Mouse (Mus musculus) frontal cortex, postnatal 36 days (tissue): ENCODE data around the gene Gm49405.

Experiments used
- DNase-seq, 2 experiments: peaks; one replicate each; pipeline ENCODE4 v3.0.0; 2022; ENCODE audit warnings: low spot score in 2 of 2

The Gm49405 gene

DNA sequence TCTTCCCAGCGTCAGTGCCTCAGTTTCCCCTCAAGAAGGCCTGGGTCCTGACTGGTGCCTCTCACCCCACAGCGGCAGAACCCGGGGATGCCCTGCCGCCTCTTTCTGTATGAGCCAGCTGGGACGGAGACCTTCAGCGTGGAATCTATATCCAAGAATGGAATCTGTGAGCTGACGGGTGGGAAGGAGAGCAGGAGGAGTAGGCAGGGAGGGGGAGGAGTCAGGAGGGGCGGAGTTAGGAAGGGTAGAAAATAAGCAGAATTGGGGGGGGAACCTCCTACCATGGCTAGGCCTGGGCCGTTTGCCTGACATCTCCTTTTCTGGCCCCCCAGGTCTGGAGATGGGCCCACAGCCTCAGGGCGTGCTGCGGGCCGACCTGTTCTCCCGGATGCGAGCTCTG lies 12.4 kb upstream of the Gm49405 start:
- no peak for DNase-seq

DNA sequence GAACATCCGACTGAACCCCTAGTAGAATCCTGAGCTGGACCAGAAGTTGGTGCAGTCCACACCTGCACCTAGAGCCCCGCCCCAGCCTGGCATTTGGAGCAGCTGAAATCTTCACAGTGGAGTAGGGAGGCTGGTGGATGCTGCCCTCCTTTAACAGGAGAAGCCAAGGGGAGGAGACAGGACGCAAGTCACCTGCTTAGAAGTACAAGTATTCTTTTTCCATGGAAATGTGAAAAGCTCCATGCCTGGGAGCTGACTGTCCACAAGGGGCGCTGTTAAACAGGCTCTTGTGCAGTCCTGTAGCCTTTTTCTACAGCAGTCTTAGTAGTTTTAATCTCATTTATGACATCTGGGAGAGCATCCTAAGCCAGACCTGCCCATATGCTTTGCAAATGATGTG lies 11.7 kb upstream of the Gm49405 start:
- no peak for DNase-seq

DNA sequence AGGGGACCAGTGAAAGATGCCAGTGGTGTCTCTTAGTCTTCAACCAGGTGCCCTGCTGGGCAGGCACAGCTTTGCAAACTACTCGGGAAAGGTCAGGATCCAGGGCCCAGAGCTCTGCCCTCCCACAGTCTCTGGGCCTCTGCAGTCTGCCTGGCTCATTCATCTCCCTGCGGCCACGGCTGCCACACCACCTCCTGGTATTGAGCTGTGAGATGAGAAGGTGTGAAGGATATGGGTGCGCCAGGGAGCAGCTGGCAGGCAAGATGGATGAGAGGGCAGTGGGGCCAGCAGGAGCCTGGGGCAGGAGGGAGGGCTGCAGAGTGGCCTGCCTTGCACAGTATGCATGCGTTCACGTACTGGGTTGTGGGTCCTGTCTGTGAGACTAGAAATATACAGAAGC lies 9.6 kb upstream of the Gm49405 start:
- DNase-seq: no peak

DNA sequence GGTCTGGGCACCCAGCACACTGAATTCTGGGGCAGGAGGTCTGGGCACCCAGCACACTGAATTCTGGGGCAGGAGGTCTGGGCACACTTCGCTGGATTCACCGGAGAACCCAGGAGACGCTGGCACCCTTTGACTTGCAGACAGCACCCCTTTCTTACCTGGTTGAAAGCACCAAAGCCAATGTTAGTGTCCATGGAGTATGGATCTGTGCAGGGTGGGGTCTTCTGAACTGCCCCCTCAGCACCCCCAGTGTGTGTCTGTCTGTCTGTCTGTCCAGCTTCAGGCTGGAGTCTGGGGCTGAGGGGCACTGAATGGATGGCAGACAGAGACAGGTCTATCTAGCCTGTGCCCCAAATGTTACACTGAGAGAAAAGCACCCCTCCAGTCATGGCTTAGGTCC lies 8.9 kb upstream of the Gm49405 start:
- no peak for DNase-seq

DNA sequence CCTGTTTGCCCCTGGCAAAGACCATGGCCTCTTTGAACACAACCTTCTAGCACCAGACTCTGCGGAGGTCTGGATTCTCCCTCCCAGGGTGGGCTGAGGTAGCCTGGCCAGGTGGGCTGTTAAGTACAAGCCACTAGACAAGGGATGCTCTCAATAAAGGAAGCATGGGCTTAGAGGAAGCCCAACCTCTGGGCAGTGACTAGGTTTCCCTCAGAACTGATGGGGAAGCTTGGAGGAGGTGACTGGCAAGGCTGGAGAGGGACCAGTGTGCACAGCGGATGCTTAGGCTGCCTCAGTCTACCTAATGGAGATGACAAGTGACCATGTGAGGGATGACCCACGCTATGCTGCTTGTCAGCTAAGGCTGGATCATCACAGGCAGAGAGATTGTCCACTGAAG lies 8.5 kb upstream of the Gm49405 start:
- DNase-seq: no peak

DNA sequence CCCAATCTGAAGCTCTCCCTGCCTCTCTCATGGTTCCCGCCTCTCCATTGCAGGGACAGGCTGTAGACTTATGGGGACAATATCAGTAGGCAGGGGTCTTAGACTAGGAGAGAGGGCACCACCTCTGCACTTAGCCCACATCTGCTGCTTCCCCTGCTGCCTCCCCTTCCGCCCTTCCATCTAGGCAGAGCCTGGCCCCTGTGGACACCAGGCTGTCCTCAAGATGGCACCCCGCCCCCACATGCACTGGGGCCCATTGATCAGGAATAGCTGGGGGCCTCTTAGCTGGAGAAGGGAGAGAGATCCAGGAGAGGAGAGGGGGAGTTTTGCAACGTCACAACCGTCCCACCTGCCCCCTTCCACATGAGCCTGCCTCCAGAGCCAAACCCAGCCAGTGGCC lies 8.0 kb upstream of the Gm49405 start, which contains the start of gene Tbx10:
Tbx10 (plus strand) TSS at position 337 of the 400 bp plus-strand sequence.
- no peak for DNase-seq

DNA sequence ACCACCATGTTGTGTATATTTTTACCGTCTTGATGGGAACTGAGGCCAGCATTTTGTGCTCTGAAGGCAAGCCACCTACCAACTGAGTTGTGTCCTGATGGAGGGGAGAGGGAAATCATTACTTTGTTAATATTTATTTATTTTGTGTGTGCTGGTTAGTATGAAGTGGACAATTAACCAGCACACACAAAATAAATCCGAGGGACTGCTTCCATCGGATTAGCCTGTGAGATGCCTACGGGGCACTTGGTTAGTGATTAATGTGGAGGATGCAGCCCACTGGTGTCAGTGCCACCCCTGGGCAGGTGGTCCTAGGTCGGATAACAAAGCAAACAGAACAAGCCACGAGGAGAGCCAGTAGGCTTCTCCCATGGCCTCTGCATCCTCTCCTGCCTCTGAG lies 5.5 kb upstream of the Gm49405 start:
- no peak for DNase-seq

DNA sequence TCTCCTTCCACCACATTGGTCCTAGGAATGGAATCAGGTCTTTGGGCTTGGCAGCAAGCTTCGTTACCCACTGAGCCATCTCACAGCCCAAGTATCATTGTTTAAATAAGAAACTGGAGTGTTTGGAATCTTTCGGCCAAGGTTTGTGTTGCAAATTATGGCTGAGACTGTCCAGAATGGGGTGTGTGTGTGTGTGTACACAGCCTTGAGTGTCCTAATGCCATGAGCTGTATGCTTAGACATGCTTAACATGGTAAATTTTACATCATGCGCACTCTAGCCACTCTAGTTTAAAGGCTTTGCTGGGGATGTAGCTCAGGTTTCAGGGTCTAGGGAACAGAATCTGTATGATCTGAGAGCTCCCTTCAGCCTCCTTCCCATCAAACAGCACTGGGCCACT lies 4.9 kb upstream of the Gm49405 start:
- DNase-seq: no peak

DNA sequence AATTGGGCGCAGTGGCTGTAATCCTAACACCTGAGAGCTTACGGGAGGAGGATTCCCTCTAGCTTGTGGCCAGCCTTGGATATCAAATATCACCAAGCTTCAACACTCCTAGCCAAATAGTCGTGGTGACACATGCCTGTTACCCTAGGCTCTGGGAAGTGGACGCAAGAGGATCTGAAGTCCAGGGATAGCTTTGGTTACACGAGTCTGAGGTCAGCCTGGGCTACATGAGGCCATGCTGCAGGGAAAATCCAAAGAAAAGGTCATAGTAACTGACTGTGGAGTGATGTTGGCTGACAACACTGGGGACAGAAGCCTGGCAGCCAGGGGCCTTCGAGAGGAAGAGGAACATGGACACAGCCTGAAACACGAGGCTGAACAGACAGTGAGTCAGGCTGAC lies 4.3 kb upstream of the Gm49405 start:
- no peak for DNase-seq

DNA sequence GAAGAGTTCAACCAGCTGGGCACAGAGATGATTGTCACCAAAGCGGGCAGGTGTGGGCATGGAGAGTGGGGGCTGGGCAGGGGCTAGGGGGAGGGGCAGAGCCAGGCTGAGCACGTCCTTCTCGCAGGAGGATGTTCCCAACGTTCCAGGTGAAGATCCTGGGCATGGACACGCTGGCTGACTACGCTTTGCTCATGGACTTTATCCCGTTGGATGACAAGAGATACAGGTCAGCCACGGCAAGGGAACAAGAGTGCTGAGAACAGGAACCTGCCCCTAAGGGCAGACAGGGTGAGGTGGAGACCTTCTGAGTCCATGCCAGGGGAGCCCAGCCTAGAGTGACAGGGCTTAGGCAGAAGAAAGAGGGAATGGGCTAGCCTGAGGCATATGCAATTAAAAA lies 3.7 kb upstream of the Gm49405 start:
- DNase-seq: no peak

DNA sequence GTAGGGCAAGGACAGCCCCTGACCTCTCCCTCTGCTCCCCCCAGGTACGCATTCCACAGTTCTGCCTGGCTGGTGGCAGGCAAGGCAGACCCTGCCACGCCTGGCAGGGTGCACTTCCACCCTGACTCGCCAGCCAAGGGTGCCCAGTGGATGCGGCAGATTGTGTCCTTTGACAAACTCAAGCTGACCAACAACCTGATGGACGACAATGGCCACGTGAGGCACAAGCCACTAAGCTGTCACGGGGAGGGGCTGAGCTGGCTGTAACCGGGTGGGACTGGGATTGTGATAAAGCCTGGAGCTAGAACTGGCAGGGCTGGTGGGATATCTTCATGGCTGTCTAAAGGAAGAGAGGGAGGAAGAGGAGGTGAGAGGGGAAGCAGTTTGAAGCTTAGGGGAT lies 3.2 kb upstream of the Gm49405 start:
- no peak for DNase-seq

DNA sequence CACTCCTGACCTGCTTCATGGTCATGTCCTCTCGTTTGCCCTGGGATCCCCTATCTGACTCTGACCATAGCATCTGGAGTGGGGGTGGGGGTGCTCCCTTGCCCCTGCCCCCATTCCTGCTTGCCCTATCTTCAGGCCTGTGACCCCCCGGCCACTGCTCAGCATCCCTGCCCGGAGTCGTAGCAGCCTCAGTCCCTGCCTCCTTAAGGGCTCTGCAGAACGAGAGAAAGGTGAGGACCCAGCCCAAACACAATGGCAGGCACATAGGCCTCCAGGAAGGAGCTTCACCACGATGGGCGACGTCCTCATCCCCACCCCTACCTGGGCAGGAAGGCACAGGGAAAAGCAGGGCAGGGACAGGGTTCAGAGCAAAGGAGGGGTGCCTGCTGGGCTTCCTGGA lies 2.1 kb upstream of the Gm49405 start:
- DNase-seq: no peak

DNA sequence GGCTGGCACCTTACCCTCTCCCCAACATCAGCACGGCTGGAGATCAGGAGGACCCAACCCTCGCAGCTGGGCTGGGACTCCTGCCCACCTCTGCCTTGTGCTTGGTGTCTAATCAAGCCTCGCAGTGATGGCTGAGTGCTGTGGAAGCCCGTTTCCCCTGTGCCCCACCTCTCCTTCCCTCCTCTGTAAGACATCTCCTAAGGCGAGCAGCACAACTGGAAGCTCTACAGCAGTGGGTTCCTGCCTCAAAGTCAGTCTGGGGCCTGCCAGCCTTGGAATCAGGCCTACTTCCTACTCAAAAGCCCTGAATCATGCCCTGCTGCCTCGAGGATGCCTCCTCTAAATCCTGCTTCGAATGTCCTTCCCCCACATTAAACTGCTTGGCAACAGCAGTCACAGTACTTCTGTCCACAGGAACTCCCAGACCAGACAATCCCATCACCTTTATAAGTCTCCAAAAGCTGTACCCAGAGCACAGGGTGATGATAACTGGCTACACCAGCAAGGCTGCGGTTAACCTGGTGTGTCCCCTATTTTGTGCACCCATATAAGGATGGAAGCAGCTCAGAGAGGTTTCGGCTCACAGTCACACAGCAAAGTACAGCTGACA lies 1.2 kb upstream of the Gm49405 start:
- DNase-seq: no peak

DNA sequence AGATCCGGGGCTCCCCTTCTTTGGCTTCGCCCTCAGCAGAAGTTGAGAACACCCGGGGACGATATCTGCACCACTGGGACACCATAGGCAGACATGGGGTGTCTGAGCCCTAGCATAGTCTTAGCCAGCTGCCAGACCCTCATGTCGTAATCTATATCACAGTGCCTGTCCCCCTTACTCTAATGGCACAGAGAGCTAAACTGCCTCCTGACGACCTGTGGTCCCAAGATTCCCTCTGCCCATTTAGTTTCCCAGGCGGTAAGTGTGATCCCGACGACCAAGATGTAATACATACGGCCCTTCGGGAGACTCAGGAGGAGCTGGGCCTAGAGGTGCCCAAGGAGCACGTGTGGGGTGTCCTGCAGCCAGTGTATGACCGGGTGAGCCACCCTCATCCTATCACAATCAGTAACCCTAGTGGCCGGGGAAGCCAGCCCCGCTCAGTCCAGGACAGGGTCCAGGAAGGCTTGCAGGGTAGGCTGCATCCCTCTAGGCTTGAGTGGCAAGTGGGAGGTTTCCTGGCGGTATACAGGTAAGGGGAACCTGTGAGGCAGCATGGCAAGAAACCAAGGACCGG lies 611 bp downstream of the Gm49405 start:
- no peak for DNase-seq

DNA sequence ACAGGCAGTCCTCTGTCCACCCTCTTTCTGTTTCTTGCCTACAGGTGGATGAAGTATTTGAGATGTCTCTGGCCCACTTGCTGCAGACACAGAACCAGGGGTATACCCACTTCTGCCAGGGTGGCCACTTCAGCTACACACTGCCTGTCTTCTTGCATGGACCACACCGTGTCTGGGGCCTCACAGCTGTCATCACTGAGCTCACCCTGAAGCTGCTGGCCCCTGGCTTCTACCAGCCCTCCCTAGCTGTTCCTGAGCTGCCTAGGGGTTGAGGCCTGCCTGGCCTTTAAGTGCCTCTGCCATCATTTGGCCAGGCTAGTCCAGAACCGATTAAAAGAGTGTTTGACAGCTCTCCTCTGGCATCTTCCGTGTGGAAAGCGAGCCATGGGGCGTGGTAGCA lies 1.3 kb downstream of the Gm49405 start:
- DNase-seq: no peak

DNA sequence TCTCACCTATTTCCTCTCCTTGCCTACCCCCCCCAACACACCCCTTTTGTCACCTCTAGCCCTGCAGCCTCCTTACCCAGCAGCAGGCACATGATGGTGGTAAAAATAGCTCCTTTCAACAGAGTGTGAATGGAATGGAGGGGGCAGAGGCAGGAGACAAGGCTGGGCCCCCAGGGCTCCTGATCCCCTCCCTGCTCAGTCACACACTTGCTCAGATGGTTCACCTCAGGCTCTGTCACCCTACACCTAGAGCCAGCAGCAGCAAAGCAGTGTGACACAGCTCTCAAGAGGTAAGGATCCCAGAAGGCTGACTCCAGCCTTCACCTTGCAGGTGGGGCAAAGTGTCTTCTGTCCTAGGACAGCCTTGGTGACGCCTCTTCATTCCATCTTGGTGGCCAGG lies 2.7 kb downstream of the Gm49405 start, which contains the start of gene Doc2g:
Doc2g (plus strand) TSS at position 202 of the 400 bp plus-strand sequence.
- DNase-seq: no peak

DNA sequence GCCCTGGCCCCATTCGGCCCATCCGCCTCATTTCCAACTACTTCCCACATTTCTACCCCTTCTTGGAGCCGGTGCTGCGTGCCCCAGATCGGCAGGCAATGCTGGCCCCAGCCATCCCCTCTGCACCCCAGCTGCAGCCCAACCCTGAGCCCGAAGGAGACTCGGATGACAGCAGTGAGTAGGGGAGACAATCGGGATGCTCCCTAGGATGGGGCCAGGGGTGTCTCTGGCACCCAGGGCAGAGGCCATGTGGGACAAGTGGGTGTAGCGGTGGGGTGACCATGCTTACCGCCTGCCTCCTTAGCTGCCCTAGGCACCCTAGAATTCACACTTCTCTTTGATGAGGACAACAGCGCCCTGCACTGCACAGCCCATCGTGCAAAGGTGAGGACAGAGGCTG lies 3.2 kb downstream of the Gm49405 start:
- DNase-seq: no peak

DNA sequence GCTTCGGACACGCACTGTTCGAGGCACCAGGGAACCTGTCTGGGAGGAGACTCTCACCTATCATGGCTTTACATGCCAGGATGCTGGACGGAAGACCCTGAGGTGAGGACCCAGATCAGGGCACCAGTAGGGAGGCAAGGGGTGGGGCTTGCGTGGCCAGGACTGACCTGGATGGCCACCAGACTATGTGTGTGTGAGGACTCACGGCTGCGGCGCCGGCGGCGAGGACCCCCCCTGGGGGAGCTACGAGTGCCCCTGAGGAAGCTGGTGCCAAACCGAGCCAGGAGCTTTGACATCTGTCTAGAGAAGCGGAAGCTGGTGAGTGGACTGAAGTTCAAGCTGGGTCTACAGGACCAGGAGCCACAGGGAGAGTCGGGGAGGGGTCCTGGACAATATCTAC lies 3.9 kb downstream of the Gm49405 start:
- DNase-seq: no peak

DNA sequence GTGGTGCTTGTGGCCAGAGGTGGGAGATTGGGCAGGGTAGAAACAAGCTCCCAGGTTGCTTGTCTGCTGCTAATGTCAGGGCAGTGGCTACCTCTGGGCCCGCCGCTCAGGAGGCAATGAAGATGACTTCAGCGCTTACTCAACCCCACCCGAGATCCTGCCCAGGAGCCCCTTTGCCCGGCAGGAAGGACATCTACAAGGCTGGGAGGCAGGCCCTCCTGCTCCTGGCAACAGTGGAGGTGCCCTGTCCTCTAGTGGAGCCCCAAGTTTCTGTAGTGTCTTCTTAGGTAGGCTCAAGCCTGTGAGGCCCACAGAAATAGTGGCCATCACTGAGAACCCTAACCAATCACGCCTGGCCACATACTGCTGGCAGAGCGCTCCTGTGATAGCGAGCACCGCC lies 4.7 kb downstream of the Gm49405 start:
- DNase-seq: no peak

DNA sequence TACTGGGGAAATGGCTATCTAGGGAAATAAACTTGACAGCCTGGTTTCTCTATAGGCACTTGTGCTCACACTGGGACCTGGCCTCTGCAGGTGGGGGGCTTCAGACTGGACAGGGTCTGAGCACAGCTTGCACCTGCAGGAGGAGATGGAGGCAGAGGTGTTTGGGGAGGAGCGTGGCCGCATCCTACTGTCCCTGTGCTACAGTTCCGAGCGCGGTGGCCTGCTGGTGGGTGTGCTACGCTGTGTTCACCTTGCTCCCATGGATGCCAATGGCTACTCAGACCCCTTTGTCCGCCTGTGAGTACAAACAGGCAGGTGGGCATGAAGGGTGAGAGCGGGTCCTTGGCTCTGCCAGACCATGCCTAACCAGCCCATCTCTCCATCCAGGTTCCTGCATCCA lies 5.5 kb downstream of the Gm49405 start:
- DNase-seq: no peak

DNA sequence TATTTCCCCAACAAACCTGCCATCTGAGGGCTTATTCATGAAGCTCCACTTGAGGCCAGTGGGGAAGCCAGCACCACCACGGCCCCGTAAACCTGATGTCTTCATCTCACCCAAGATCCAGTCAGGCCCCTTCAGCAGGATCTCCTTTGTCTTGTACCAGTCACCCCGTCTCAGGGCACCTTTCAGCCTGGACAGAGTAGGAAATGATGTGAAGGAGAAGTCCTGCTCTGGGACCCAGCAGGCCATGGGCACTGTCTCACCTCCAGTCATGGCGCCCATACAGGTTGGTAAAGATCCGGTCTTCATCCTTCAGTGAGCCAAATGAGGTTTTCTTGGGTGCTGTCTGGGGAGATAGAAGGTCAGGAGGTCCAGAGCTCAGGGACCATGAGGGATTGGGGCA lies 10.7 kb downstream of the Gm49405 start:
- DNase-seq: no peak

DNA sequence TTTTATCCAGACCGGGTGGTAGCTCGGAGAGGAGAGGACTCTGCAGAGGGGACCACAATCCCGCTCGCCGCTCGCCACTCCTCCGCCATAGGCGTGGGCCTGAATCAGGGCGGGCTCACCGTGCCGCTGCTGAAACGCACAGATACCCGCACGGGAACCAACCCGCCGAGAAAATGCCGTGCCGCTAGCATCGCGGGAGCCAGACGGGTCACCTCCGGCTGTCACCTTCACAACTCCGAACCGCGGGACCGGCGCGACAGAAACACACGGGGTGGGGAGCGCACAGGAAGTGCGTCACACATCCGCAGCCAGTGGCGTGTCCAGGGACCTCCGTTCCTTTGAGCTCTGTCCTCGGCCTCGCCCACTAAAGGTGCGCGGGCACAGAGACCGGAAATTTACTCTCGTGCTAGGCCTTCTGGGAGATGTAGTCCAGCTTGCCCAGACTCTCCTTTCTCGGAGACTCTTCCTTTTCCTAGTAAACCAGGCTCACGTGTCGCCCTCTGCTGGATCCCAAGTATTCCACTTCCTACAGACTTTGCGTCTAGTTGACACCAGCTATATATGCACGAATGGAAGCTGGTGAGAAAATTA lies 12.1 kb downstream of the Gm49405 start, which contains the start of gene Ndufv1:
Ndufv1 (minus strand) TSS at position 375 of the 591 bp plus-strand sequence.
- DNase-seq: peak; percentile 97 to 99

DNA sequence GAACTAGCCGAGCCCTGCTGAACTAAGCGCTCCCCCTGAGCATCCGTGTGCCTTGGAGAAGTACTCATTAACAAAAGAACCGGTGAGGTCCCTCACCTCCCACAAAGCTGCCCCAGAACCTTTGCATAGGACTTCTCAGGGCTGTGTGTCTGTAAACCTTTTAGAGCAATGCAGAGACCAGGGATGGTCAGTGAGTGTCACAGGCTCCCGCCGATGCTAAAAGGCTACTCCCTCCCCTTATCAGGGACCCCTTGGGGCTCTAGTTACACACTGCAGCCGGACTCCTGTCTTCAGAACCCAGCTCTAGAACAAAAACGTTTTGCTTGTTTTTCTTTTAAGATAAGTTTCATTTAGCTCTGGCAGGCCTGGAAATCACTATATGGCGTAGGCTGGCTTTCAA lies 12.6 kb downstream of the Gm49405 start:
- no peak for DNase-seq

DNA sequence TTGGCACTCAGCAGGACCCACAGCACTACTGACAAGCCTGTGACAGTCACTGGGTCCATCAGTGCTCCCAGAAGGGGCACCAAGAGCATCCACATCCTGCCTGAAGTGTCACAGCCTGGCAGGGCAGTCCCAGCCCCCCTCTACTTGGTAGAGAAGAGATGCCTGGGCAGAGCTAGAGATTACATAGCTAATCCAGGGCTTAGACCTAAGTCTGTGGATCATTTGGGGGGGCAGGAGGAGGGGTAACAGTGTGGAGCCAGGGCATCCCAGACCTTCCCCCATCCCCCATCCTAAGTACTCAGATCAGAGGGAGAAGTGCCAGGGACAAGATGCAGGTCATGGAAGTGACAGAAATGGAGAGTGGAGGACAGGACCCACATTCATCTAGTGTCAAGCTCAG lies 14.4 kb downstream of the Gm49405 start:
- DNase-seq: no peak
